Mouse (Mus musculus): ENCODE measurements around the gene Ids. TPM values are rescaled to one million over a fixed set of nuclear protein-coding genes. Genes with fewer than 3 reads are reported as not detected.

Ids gene
- polyA plus RNA-seq, 1 experiment = 6.6 TPM

DNA sequence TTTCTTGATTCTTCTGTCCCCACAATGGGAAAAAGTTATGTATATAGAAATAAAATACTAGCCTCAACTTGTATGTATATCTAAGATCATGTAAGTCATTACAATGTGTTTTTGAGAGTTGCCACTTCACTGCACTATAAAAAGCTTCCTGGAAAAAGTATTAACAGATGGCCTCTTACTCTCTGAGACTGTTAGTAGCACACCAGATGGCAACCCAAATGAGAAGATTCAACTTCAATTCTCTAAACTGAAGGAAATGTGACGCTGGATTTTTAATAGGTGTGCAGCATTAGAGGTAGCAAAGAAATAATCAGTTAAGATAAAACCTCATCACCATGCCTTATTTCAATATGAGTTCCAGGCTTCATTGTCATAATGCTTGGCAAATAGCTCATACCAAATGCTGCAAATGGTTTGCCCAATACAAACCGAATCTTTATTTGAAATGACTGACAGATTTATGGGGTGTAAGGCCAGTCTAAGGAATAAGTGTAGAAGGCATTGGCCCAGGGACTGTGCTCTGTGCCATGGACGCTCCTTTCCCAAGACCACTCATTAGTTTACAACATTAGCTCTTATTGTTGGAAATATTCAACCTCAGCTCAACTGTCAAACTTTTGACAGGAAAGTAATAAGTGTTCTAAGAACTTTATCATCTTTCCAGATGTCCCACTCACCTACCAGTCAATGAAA, 49.8 kb downstream of the Ids start:
- H3K36me3 ChIP-seq (ENCODE audit: control insufficient read depth, insufficient read depth, low read length) = no peaks in the 10 kb centered on the region
- 79% methylated on average over 3 of the region's 3 CpGs for WGBS
- H3K4me3 ChIP-seq (ENCODE audit: low read depth, low read length) = no peak overlapping the region
- no peaks in the 10 kb centered on the region for H3K4me1 ChIP-seq (ENCODE audit: control insufficient read depth, insufficient read depth, insufficient read length, low read length)
- no peak for TF ChIP-seq POLR2A (IDR thresholded peaks at IDR 0.05; ENCODE audit: low read depth, low read length)
- TF ChIP-seq CTCF (IDR thresholded peaks at IDR 0.05; ENCODE audit: extremely low read depth, insufficient read length, insufficient replicate concordance, low read depth, low read length) = no peak
- no peaks in the 10 kb centered on the region for H3K27me3 ChIP-seq (ENCODE audit: control insufficient read depth, insufficient read depth, low read length)
- H3K27ac ChIP-seq (ENCODE audit: insufficient read depth, low read depth, low read length) = no peak overlapping the region

Other genes starting within 250 kb of the Ids start
- gene 1110012L19Rik, start 20.8 kb upstream of the Ids start, polyA plus RNA-seq (2012; rRNA removed) = 1.4 and 3.4 TPM in 2 replicates
- 4.9 and 8.4 TPM in 2 replicates for gene Tmem185a, start 112.1 kb upstream of the Ids start, polyA plus RNA-seq (2012; rRNA removed)

Measured in small intestine, adult 2 months (tissue).